Mouse (Mus musculus) kidney, postnatal 36 days (tissue): ENCODE results near the gene Endod1.
A peak's percentile ranks its signal among the peaks of the same experiment; 100 is the strongest.
"Not testable (repeated sequence)": the region's sequence is repeated elsewhere in the genome, so short reads cannot be mapped to it uniquely, and the experiment has no call there.

Experiments used
- DNase-seq, 2 experiments: peaks; one replicate each; pipeline ENCODE4 v3.0.0; 2021 to 2022; ENCODE audit warnings: mixed read lengths in 2 of 2

The Endod1 gene

GRCm38 (mm10) chr9:14379769-14380385 lies 1.4 kb downstream of the Endod1 start:
- peak; percentile 12 to 28 for DNase-seq

- peak; percentile 56 to 73 for DNase-seq
Observed at GRCm38 (mm10) chr9:14378151-14378550, 3.2 kb downstream of the Endod1 start.

GRCm38 (mm10) chr9:14376149-14376548 lies 5.2 kb downstream of the Endod1 start:
- DNase-seq: no peak

GRCm38 (mm10) chr9:14372440-14372839 lies 8.9 kb downstream of the Endod1 start:
- no peak for DNase-seq

- no peak for DNase-seq
Observed at GRCm38 (mm10) chr9:14369271-14369670, 12.0 kb downstream of the Endod1 start.

GRCm38 (mm10) chr9:14367850-14368249 lies 13.5 kb downstream of the Endod1 start:
- DNase-seq: peak in 1 of 2 experiments; percentile 10

- DNase-seq: peak; percentile 40 to 42
Observed at GRCm38 (mm10) chr9:14365481-14366125, 15.7 kb downstream of the Endod1 start.

- DNase-seq: no peak
Observed at GRCm38 (mm10) chr9:14364719-14365118, 16.6 kb downstream of the Endod1 start.

GRCm38 (mm10) chr9:14363540-14363939 lies 17.8 kb downstream of the Endod1 start:
- peak; percentile 23 to 72 for DNase-seq

- DNase-seq: no peak
Observed at GRCm38 (mm10) chr9:14362068-14362768, 19.1 kb downstream of the Endod1 start.

GRCm38 (mm10) chr9:14357033-14357432 lies 24.3 kb downstream of the Endod1 start:
- DNase-seq: peak in 1 of 2 experiments; percentile 43

GRCm38 (mm10) chr9:14354852-14355251 lies 26.5 kb downstream of the Endod1 start:
- no peak for DNase-seq

GRCm38 (mm10) chr9:14352337-14352736 lies 29.0 kb downstream of the Endod1 start:
- no peak for DNase-seq

- no peak for DNase-seq
Observed at GRCm38 (mm10) chr9:14350787-14351186, 30.5 kb downstream of the Endod1 start.

GRCm38 (mm10) chr9:14349380-14349779 lies 31.9 kb downstream of the Endod1 start:
- DNase-seq: no peak

GRCm38 (mm10) chr9:14348416-14348815 lies 32.9 kb downstream of the Endod1 start:
- peak; percentile 19 to 59 for DNase-seq

GRCm38 (mm10) chr9:14345866-14346265 lies 35.4 kb downstream of the Endod1 start:
- not testable (repeated sequence) for DNase-seq

- DNase-seq: peak; percentile 64 to 87
Observed at GRCm38 (mm10) chr9:14342041-14342668, 39.2 kb downstream of the Endod1 start.

- DNase-seq: peak in 1 of 2 experiments; percentile 17
Observed at GRCm38 (mm10) chr9:14338701-14339100, 42.6 kb downstream of the Endod1 start.

GRCm38 (mm10) chr9:14336901-14337300 lies 44.4 kb downstream of the Endod1 start:
- no peak for DNase-seq

GRCm38 (mm10) chr9:14335829-14336228 lies 45.5 kb downstream of the Endod1 start:
- DNase-seq: no peak

GRCm38 (mm10) chr9:14316618-14317017 lies 64.7 kb downstream of the Endod1 start:
- no peak for DNase-seq

GRCm38 (mm10) chr9:14314477-14314876 lies 66.8 kb downstream of the Endod1 start:
- DNase-seq: no peak
